Mouse (Mus musculus) lung, adult 2 months (tissue): ENCODE results near the gene Siae.

Experiments
- CTCF ChIP-seq: fragments of 200-500 bp; IDR thresholded peaks from 2 replicates; pipeline ENCODE4 v1.5.1; 2011; ENCODE audit warnings: mild to moderate bottlenecking, low read length, control low read depth; ENCODE audit not compliant: insufficient read depth
- POLR2A ChIP-seq: fragments of 200-500 bp; IDR thresholded peaks from 2 replicates; pipeline ENCODE4 v1.6.1; 2011; ENCODE audit warnings: low read depth, mild to moderate bottlenecking, control low read depth, low read length, borderline replicate concordance; ENCODE audit errors: extremely low read depth

- TF ChIP-seq CTCF: no peak
- TF ChIP-seq POLR2A: no peak
These were observed 13.2 kb downstream of the Siae start for GRCm38 (mm10) chr9:37568605-37569214.
